ENCODE assay signal across 8 mouse cellular contexts in the genomic region with DNA sequence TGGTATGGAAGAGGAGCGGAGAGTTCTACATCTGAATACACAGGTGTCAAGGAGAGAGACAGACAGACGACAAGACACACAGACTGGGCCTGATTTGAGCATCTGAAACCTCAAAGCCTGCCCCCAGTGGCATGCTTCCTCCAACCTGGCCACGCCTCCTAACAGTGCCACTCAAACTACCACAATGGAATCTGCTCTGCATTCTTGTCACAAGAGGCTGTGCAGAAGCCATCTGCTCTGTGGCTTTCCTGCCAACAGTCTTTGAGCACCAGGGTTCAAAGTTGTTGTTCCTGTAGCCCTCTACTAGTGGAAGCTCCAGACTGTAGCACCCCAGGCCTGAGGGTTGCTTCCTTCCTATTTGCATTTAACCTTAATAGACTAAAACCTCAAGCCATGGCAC.
A peak's percentile ranks its signal among the peaks of the same experiment; 100 is the strongest.
DNase-seq lines count a peak whose midpoint lies in the region.

No protein-coding gene starts in this region.

- DNase-seq in retina, embryonic 14.5 days (ENCODE audit: low spot score), result peak; percentile 25
- no peak for DNase-seq in retina, postnatal 1 day
- peak; percentile 56 to 67 for DNase-seq in cerebellum, postnatal 25 days
- DNase-seq in lung, postnatal 25 days (ENCODE audit: low spot score), result peak; percentile 53
- DNase-seq in thymus, postnatal 4 days, result peak; percentile 83
- no peak for DNase-seq in layer of hippocampus, postnatal 14 days (ENCODE audit: low spot score in 2 of 2)
- DNase-seq in layer of hippocampus, adult 11-12 months (ENCODE audit: low spot score), result no peak
- no peak for DNase-seq in right cerebral cortex, adult 18-20 months

Comparison
In these comparisons a context has a peak if more than half of its experiments do, and no peak if none do; other contexts are left out.
1. DNase-seq: peak in retina, embryonic 14.5 days (single experiment), cerebellum, postnatal 25 days (2 of 2), lung, postnatal 25 days (single experiment) and thymus, postnatal 4 days (single experiment); none in retina, postnatal 1 day (single experiment), layer of hippocampus, postnatal 14 days (0 of 2), layer of hippocampus, adult 11-12 months (single experiment) and right cerebral cortex, adult 18-20 months (single experiment).